Mouse (Mus musculus) limb, embryonic 13.5 days (tissue): ENCODE data around the gene Armt1. TPM values are rescaled to one million over a fixed set of nuclear protein-coding genes. Genes with fewer than 3 reads are reported as not detected.
A peak's percentile ranks its signal among the peaks of the same experiment; 100 is the strongest.
"Not testable (repeated sequence)": the region's sequence is repeated elsewhere in the genome, so short reads cannot be mapped to it uniquely, and the experiment has no call there.

Experiments
- ATAC-seq: fragments of 200-750 bp; cut with Nextera tagmentation; 2 replicates; pipeline ENCODE4 v1.8.0; 2017; ENCODE audit warnings: low read depth, moderate number of reproducible peaks, moderate TSS enrichment; ENCODE audit not compliant: low FRiP score
- H3K27ac ChIP-seq: fragments of 300-500 bp; sonication (generic); 2 replicates; pipeline ENCODE4 v1.5.1; 2015; ENCODE audit warnings: inconsistent platforms, mild to moderate bottlenecking, moderate library complexity
- H3K27me3 ChIP-seq: fragments of 300-500 bp; sonication (generic); 2 replicates; pipeline ENCODE4 v1.6.1; 2015; ENCODE audit warnings: mild to moderate bottlenecking, inconsistent platforms
- H3K36me3 ChIP-seq: fragments of 300-500 bp; sonication (generic); 2 replicates; pipeline ENCODE4 v1.6.1; 2015; ENCODE audit warnings: inconsistent platforms, mild to moderate bottlenecking, moderate library complexity
- H3K4me1 ChIP-seq: fragments of 300-500 bp; sonication (generic); 2 replicates; pipeline ENCODE4 v1.6.1; 2015; ENCODE audit warnings: inconsistent platforms
- H3K4me2 ChIP-seq: fragments of 300-500 bp; sonication (generic); replicated peaks from 2 replicates; pipeline ENCODE4 v1.6.1; 2015; ENCODE audit warnings: inconsistent platforms, mild to moderate bottlenecking, moderate library complexity
- H3K4me3 ChIP-seq: fragments of 300-500 bp; sonication (generic); 2 replicates; pipeline ENCODE4 v1.5.1; 2015; ENCODE audit warnings: moderate library complexity, mild to moderate bottlenecking, inconsistent platforms
- H3K9ac ChIP-seq: fragments of 300-500 bp; sonication (generic); 2 replicates; pipeline ENCODE4 v1.6.1; 2015; ENCODE audit warnings: mild to moderate bottlenecking, inconsistent platforms
- H3K9me3 ChIP-seq: fragments of 300-500 bp; sonication (generic); 2 replicates; pipeline ENCODE4 v1.6.1; 2016; ENCODE audit warnings: inconsistent platforms
- WGBS: fragments of 180-500 bp; shearing (Covaris S2); methylation state at CpG from one replicate; pipeline ENCODE4 v1.1.7; 2015; 5-methylcytosine and 5-hydroxymethylcytosine counted together
- polyA plus RNA-seq: library from polyadenylated mRNA; unstranded; fragments of >200 nt; fragmentation: Nextera tagmentation; extraction: Ambion mirVana; gene quantifications from 2 replicates; pipeline ENCODE4 v1.2.1, GENCODE M21; 2015

Gene Armt1
- polyA plus RNA-seq, 1 experiment from 2014 or later = 21.6 TPM

GRCm38 (mm10) chr10:4398058-4398457 lies 34.2 kb upstream of the Armt1 start:
- no peak overlapping the region for H3K27ac ChIP-seq
- WGBS = 88% methylated on average over 5 of the region's 5 CpGs
- no peak overlapping the region for H3K4me3 ChIP-seq

GRCm38 (mm10) chr10:4404895-4405491 lies 27.3 kb upstream of the Armt1 start:
- Histone ChIP-seq H3K36me3 (peaks cover 77% of the 10 kb centered on the region), H3K4me1 (no peaks in the 10 kb centered on the region), H3K9me3 (no peaks in the 10 kb centered on the region), H3K9ac (0 out of 2 replicates have a peak overlapping the region, but pooled peaks have one; percentile 39), H3K27me3 (no peaks in the 10 kb centered on the region), H3K27ac (no peak overlapping the region), H3K4me3 (no peak overlapping the region), H3K4me2 (no peak overlapping the region)
- WGBS = 60% methylated on average over 5 of the region's 5 CpGs
- ATAC-seq = peak; percentile 63; the same call in 1 of the 2 replicates

More at GRCm38 (mm10) chr10:4398058-4398457, 34.2 kb upstream of the Armt1 start:
- H3K4me2 ChIP-seq = no peak overlapping the region
- peaks cover 67% of the 10 kb centered on the region for H3K36me3 ChIP-seq
- H3K9ac ChIP-seq = no peak overlapping the region
- ATAC-seq = no peak
- H3K4me1 ChIP-seq = no peaks in the 10 kb centered on the region
- H3K9me3 ChIP-seq = no peaks in the 10 kb centered on the region
- no peaks in the 10 kb centered on the region for H3K27me3 ChIP-seq

GRCm38 (mm10) chr10:4405511-4405910 lies 26.8 kb upstream of the Armt1 start:
- Histone ChIP-seq H3K27me3 (no peaks in the 10 kb centered on the region), H3K36me3 (peaks cover 77% of the 10 kb centered on the region), H3K9me3 (no peaks in the 10 kb centered on the region), H3K27ac (no peak overlapping the region), H3K4me2 (no peak overlapping the region), H3K4me1 (no peaks in the 10 kb centered on the region), H3K4me3 (no peak overlapping the region), H3K9ac (peak overlapping the region; percentile 39; the same call in 1 of the 2 replicates)
- WGBS = 81% methylated on average over 5 of the region's 5 CpGs
- no peak for ATAC-seq

GRCm38 (mm10) chr10:4407191-4407590 lies 25.1 kb upstream of the Armt1 start:
- Histone ChIP-seq H3K9me3 (no peaks in the 10 kb centered on the region), H3K9ac (no peak overlapping the region), H3K4me2 (no peak overlapping the region), H3K27ac (no peak overlapping the region), H3K36me3 (peaks cover 81% of the 10 kb centered on the region), H3K4me3 (no peak overlapping the region), H3K27me3 (no peaks in the 10 kb centered on the region), H3K4me1 (no peaks in the 10 kb centered on the region)
- 89% methylated on average over 1 of the region's 1 CpGs for whole genome bisulfite sequencing
- no peak for ATAC-seq

GRCm38 (mm10) chr10:4425245-4425644 lies 7.0 kb upstream of the Armt1 start:
- ATAC-seq = no peak
- Histone ChIP-seq H3K36me3 (peaks cover 72% of the 10 kb centered on the region), H3K4me2 (no peak overlapping the region), H3K4me1 (no peaks in the 10 kb centered on the region), H3K9me3 (no peaks in the 10 kb centered on the region), H3K27me3 (no peaks in the 10 kb centered on the region), H3K4me3 (no peak overlapping the region), H3K9ac (no peak overlapping the region), H3K27ac (no peak overlapping the region)
- WGBS = 85% methylated on average over 8 of the region's 8 CpGs

- no peak for ATAC-seq
- no peaks in the 10 kb centered on the region for H3K27me3 ChIP-seq
- peak overlapping the region; percentile 87; the same call in 1 of the 2 replicates for H3K9ac ChIP-seq
- H3K9me3 ChIP-seq = no peaks in the 10 kb centered on the region
- WGBS = 88% methylated on average over 8 of the region's 8 CpGs
- H3K4me1 ChIP-seq = peaks cover 12% of the 10 kb centered on the region
- peak overlapping the region; percentile 75; the same call in 1 of the 2 replicates for H3K4me2 ChIP-seq
- H3K27ac ChIP-seq = no peak overlapping the region
- no peak overlapping the region for H3K4me3 ChIP-seq
- peaks cover 28% of the 10 kb centered on the region for H3K36me3 ChIP-seq
These were observed 1.9 kb upstream of the Armt1 start for GRCm38 (mm10) chr10:4430399-4430798.

GRCm38 (mm10) chr10:4430826-4431225 lies 1.4 kb upstream of the Armt1 start:
- peak overlapping the region; percentile 87; the same call in 1 of the 2 replicates for H3K9ac ChIP-seq
- peaks cover 12% of the 10 kb centered on the region for H3K4me1 ChIP-seq
- no peaks in the 10 kb centered on the region for H3K27me3 ChIP-seq
- no peak for ATAC-seq
- WGBS = 96% methylated on average over 3 of the region's 3 CpGs
- peak overlapping the region; percentile 66 for H3K4me3 ChIP-seq
- H3K4me2 ChIP-seq = peak overlapping the region; percentile 75
- peaks cover 26% of the 10 kb centered on the region for H3K36me3 ChIP-seq
- no peak overlapping the region for H3K27ac ChIP-seq
- no peaks in the 10 kb centered on the region for H3K9me3 ChIP-seq

- peak; percentile 22 for ATAC-seq
- H3K4me2 ChIP-seq = peak overlapping the region; percentile 75
- H3K4me1 ChIP-seq = peaks cover 12% of the 10 kb centered on the region
- no peak overlapping the region for H3K27ac ChIP-seq
- H3K36me3 ChIP-seq = peaks cover 21% of the 10 kb centered on the region
- no peaks in the 10 kb centered on the region for H3K9me3 ChIP-seq
- H3K4me3 ChIP-seq = peak overlapping the region; percentile 66
- peak overlapping the region; percentile 87 for H3K9ac ChIP-seq
- WGBS = 11% methylated on average over 5 of the region's 5 CpGs
- H3K27me3 ChIP-seq = no peaks in the 10 kb centered on the region
These were observed 533 bp upstream of the Armt1 start for GRCm38 (mm10) chr10:4431746-4432122.

GRCm38 (mm10) chr10:4432996-4433755 lies 909 bp downstream of the Armt1 start:
- Histone ChIP-seq H3K4me2 (peak overlapping the region; percentile 71), H3K36me3 (peaks cover 23% of the 10 kb centered on the region), H3K9me3 (no peaks in the 10 kb centered on the region), H3K9ac (peak overlapping the region; percentile 77), H3K27me3 (no peaks in the 10 kb centered on the region), H3K4me1 (peaks cover 12% of the 10 kb centered on the region), H3K27ac (peak overlapping the region; percentile 83), H3K4me3 (peak overlapping the region; percentile 66)
- 8% methylated on average over 19 of the region's 19 CpGs for WGBS
- no peak for ATAC-seq

- Histone ChIP-seq H3K36me3 (peaks cover 25% of the 10 kb centered on the region), H3K4me3 (peak overlapping the region; percentile 66; the same call in 1 of the 2 replicates), H3K4me1 (peaks cover 12% of the 10 kb centered on the region), H3K4me2 (peak overlapping the region; percentile 71)
- not testable (repeated sequence) for ATAC-seq, H3K27me3 ChIP-seq, H3K27ac ChIP-seq, H3K9ac ChIP-seq, H3K9me3 ChIP-seq
- 77% methylated on average over 2 of the region's 2 CpGs for WGBS
These were observed 1.6 kb downstream of the Armt1 start for GRCm38 (mm10) chr10:4433871-4434270.

GRCm38 (mm10) chr10:4435416-4435815 lies 3.1 kb downstream of the Armt1 start:
- H3K36me3 ChIP-seq = peaks cover 39% of the 10 kb centered on the region
- H3K4me1 ChIP-seq = peaks cover 12% of the 10 kb centered on the region
- no peak overlapping the region for H3K27ac ChIP-seq
- no peak overlapping the region for H3K9ac ChIP-seq
- no peaks in the 10 kb centered on the region for H3K27me3 ChIP-seq
- no peaks in the 10 kb centered on the region for H3K9me3 ChIP-seq
- H3K4me2 ChIP-seq = no peak overlapping the region
- H3K4me3 ChIP-seq = no peak overlapping the region
- WGBS = 88% methylated on average over 3 of the region's 3 CpGs
- ATAC-seq = no peak

- no peak overlapping the region for H3K4me3 ChIP-seq
- H3K27me3 ChIP-seq = no peaks in the 10 kb centered on the region
- H3K4me1 ChIP-seq = no peaks in the 10 kb centered on the region
- no peak overlapping the region for H3K27ac ChIP-seq
- peaks cover 39% of the 10 kb centered on the region for H3K36me3 ChIP-seq
- H3K9ac ChIP-seq = no peak overlapping the region
- H3K9me3 ChIP-seq = no peaks in the 10 kb centered on the region
- ATAC-seq = no peak
- H3K4me2 ChIP-seq = no peak overlapping the region
- 75% methylated on average over 4 of the region's 4 CpGs for WGBS
These were observed 24.1 kb downstream of the Armt1 start for GRCm38 (mm10) chr10:4456409-4456808.
